Comparison of ENCODE assay signal across 8 mouse cellular contexts in the genomic region with DNA sequence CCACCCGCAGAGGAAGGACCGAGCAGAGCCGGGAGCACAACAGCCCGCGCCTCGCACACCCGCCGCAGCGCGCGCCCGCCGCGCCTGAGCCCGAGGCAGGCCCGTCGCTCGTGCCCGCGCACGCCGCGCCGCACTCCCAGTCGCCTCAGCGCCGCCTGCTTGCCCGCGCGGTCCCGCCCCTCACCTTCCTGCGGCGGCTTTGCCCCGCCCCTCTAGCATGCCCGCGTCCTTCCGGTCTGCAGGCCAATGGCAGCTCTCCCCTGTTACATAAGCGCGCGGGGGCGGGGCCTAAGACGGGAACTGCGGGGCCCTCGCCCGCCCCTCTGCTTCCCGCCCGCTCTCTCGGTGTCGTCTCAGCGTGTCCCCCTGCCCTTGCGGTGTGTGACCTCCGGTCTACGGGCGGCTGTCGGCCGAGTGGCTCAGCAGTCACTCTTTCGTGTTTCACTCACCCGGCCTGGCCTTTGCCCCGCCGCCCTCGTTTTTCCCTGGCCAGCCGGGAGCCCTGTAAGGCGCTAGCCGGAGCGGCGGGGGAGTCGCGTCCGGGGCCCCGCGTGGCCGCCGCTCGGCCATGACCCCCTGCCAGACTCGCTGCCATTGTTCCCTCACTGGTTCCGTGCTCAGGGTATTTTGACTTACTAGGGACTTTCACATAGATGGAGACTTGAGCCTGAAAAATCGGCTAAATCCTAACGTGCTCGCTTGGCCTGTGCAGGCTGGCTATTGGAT. TPM values are rescaled to one million over a fixed set of nuclear protein-coding genes. Genes with fewer than 3 reads are reported as not detected.
DNase-seq lines count a peak whose midpoint lies in the region; ATAC-seq and TF ChIP-seq lines count a peak whose summit lies in the region.

Zfp706 (minus strand) TSS at position 541 of the 726 bp plus-strand sequence.

- TF ChIP-seq CTCF in bone marrow macrophage, adult 2 months (IDR thresholded peaks at IDR 0.05; ENCODE audit: low read depth, low read length): no peak
- TF ChIP-seq CTCF in embryonic fibroblast, embryonic 13.5 days (IDR thresholded peaks at IDR 0.05; ENCODE audit: borderline replicate concordance, insufficient read depth, low read length): no peak

- DNase-seq in A20 (ENCODE audit: low read depth, low spot score) (peak; percentile 99), liver (peak; percentile 100)
- DNase-seq in heart, embryonic 10.5 days (ENCODE audit: low spot score): peak; percentile 98
- DNase-seq in spleen, postnatal 4 days (ENCODE audit: low spot score in 2 of 2): peak; percentile 99

- peak within 1 kb of the TSS; percentile 100 for H3K9ac ChIP-seq in kidney, embryonic 15.5 days

- H3K9me3 ChIP-seq in heart, embryonic 10.5 days: no peaks in the 10 kb centered on the region
- no peaks in the 10 kb centered on the region for H3K9me3 ChIP-seq in kidney, embryonic 15.5 days (replicated peaks)

- TF ChIP-seq POLR2A in bone marrow macrophage, adult 2 months (IDR thresholded peaks at IDR 0.05; ENCODE audit: borderline replicate concordance, low read depth, low read length): no peak
- TF ChIP-seq POLR2A in embryonic fibroblast, embryonic 13.5 days (IDR thresholded peaks at IDR 0.05; ENCODE audit: low read depth, low read length): peak; percentile 91

- H3K4me2 ChIP-seq in kidney, embryonic 15.5 days: peak within 1 kb of the TSS; percentile 68

- H3K27ac ChIP-seq in bone marrow macrophage, adult 2 months (ENCODE audit: insufficient read depth, low read depth, low read length): peak within 1 kb of the TSS; percentile 97
- peak within 1 kb of the TSS; percentile 84 for H3K27ac ChIP-seq in embryonic fibroblast, embryonic 13.5 days (ENCODE audit: insufficient read depth, low read length)
- H3K27ac ChIP-seq in heart, embryonic 10.5 days: peak within 1 kb of the TSS; percentile 100
- peak within 1 kb of the TSS; percentile 98 for H3K27ac ChIP-seq in kidney, embryonic 15.5 days

- WGBS in heart, embryonic 10.5 days: under 1% methylated on average over 66 of the region's 79 CpGs
- WGBS in kidney, embryonic 15.5 days: under 1% methylated on average over 68 of the region's 79 CpGs

- no peaks in the 10 kb centered on the region for H3K27me3 ChIP-seq in heart, embryonic 10.5 days (ENCODE audit: insufficient read depth, poor library complexity, severe bottlenecking)
- H3K27me3 ChIP-seq in kidney, embryonic 15.5 days: no peaks in the 10 kb centered on the region

- peaks cover 20% of the 10 kb centered on the region for H3K36me3 ChIP-seq in heart, embryonic 10.5 days
- peaks cover 18% of the 10 kb centered on the region for H3K36me3 ChIP-seq in kidney, embryonic 15.5 days

- peak within 1 kb of the TSS; percentile 93 for H3K4me3 ChIP-seq in bone marrow macrophage, adult 2 months (ENCODE audit: insufficient read depth, low read length)
- H3K4me3 ChIP-seq in embryonic fibroblast, embryonic 13.5 days (ENCODE audit: insufficient read depth, low read length): peak within 1 kb of the TSS; percentile 88
- peak within 1 kb of the TSS; percentile 94 for H3K4me3 ChIP-seq in heart, embryonic 10.5 days
- peak within 1 kb of the TSS; percentile 98 for H3K4me3 ChIP-seq in kidney, embryonic 15.5 days (replicated peaks)

- H3K4me1 ChIP-seq in bone marrow macrophage, adult 2 months (ENCODE audit: control insufficient read depth, insufficient read depth, low read length): peaks cover 18% of the 10 kb centered on the region
- 0 out of 2 replicates have a peak, but pooled peaks cover 4% of the 10 kb centered on the region for H3K4me1 ChIP-seq in embryonic fibroblast, embryonic 13.5 days (ENCODE audit: control insufficient read depth, insufficient read depth, low read length)
- peaks cover 21% of the 10 kb centered on the region for H3K4me1 ChIP-seq in heart, embryonic 10.5 days
- H3K4me1 ChIP-seq in kidney, embryonic 15.5 days: peaks cover 20% of the 10 kb centered on the region

- peak; percentile 100 for ATAC-seq in kidney, embryonic 15.5 days (replicated peaks; ENCODE audit: low FRiP score)
- peak; percentile 94 for ATAC-seq in monocyte, adult 5-6 weeks (replicated peaks; ENCODE audit: insufficient number of reproducible peaks, low FRiP score, low TSS enrichment, poor library complexity, severe bottlenecking)

RNA-seq across cellular contexts. Expression of gene Zfp706, which starts in this region (rescaled TPM):
- polyA plus RNA-seq in bone marrow macrophage, adult 2 months (2012; ENCODE audit: insufficient read depth, insufficient read length, missing spikeins): 176 and 194 TPM in 2 replicates
- 150 and 165 TPM in 2 replicates for polyA plus RNA-seq in embryonic fibroblast, embryonic 13.5 days (2011; ENCODE audit: insufficient read length, low read depth, missing spikeins)
- 456 and 495 TPM in 2 replicates for polyA plus RNA-seq in heart, embryonic 10.5 days (2016; fragmentation: Nextera tagmentation; extraction: Ambion mirVana)
- polyA plus RNA-seq in kidney, embryonic 15.5 days (2015; fragmentation: Nextera tagmentation; extraction: Ambion mirVana): 428 and 495 TPM in 2 replicates
- total RNA-seq in monocyte, adult 5-6 weeks (2017): 64.0 to 120 TPM (median 90.5 TPM) in 3 replicates

Comparison
In these comparisons a context has a peak if more than half of its experiments do, and no peak if none do; other contexts are left out.
1. Peak in every context shown above with its lines: DNase-seq, ATAC-seq, H3K4me3 ChIP-seq and H3K27ac ChIP-seq.